Mouse (Mus musculus) G1E (cell line): ENCODE measurements around the gene Taf11.

ENCODE experiments used
- CTCF ChIP-seq: IDR thresholded peaks from 2 replicates; pipeline ENCODE4 v1.5.1; 2012; ENCODE audit warnings: low read depth, low read length, inconsistent platforms, mixed read lengths
- GATA1 ChIP-seq: IDR thresholded peaks from 2 replicates; pipeline ENCODE4 v1.6.1; 2012; ENCODE audit warnings: borderline replicate concordance, low read length, inconsistent platforms, mixed read lengths
- GATA2 ChIP-seq: IDR thresholded peaks from 2 replicates; pipeline ENCODE4 v1.6.1; 2012; ENCODE audit warnings: low read depth, low read length, inconsistent platforms, borderline replicate concordance
- POLR2AphosphoS5 ChIP-seq: IDR thresholded peaks from 2 replicates; pipeline ENCODE4 v1.6.1; 2012; ENCODE audit warnings: low read depth, low read length, inconsistent platforms; ENCODE audit not compliant: insufficient replicate concordance
- TAL1 ChIP-seq: conservative IDR thresholded peaks from 2 replicates; pipeline ENCODE4 v1.6.1; 2012; ENCODE audit warnings: low read depth, low read length, inconsistent platforms, mixed read lengths

DNA sequence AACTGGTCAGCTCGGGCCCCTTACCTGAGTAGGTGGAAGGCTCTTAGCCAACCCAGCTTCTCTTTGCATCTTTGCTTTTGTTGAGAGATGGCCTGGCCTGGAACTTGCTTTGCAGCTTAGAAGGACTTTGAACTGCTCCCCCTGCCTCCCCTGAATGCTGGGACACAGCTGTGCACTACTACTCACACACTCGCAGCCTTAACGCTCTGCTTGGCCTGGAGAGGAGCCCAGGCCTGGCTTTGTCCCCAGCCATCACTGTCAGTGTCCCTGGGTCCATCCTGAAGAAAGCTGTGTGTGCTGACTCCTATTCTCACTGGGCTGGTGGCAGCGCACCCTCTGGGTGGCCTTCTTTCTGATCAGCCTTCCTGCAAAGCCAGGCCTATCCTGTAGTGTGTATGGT, 11.0 kb upstream of the Taf11 start:
- TF ChIP-seq CTCF: no peak
- TF ChIP-seq TAL1: no peak
- no peak for TF ChIP-seq GATA2
- no peak for TF ChIP-seq POLR2AphosphoS5
- no peak for TF ChIP-seq GATA1
